Mouse (Mus musculus): ENCODE results near the gene Th.

The Th gene

DNA sequence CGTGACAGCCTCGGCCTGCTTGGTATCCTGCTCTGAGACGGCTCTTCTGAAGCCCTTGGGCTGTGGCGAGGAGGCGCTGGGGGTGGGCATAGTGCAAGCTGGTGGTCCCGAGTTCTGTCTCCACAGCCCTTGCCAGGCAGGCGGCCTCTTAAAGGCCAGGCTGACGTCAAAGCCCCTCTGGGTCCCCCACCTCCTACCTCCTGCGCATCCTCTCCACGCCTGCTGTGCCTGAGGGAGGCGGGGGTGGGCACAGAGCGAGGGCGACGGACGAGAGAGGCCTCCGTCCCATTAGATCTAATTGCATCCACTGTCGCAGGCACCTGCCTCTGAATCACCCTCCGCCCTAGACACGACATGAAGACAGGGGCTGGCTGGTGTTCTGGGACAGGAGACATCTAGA lies 31.1 kb downstream of the Th start:
- DNase-seq = no peak

DNA sequence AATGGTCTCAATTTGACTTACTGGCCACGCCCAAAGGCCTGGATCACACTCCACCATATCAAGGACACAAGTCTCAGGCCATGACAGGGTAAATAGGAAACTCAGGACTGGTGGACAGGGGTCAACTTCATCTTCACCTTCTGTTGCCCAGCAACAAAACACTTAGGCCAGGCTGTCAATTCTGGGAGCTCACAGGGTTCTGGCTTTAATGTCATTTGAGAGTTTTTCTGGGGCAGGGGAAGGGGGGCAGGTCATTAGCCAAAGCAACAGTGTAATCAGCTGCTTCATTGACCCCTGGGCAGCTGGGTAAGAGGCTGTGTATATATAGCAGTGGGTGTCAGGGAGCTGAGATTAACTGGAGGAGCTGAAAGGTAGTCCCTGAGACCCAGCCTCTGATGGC lies 33.5 kb downstream of the Th start:
- DNase-seq = no peak

DNA sequence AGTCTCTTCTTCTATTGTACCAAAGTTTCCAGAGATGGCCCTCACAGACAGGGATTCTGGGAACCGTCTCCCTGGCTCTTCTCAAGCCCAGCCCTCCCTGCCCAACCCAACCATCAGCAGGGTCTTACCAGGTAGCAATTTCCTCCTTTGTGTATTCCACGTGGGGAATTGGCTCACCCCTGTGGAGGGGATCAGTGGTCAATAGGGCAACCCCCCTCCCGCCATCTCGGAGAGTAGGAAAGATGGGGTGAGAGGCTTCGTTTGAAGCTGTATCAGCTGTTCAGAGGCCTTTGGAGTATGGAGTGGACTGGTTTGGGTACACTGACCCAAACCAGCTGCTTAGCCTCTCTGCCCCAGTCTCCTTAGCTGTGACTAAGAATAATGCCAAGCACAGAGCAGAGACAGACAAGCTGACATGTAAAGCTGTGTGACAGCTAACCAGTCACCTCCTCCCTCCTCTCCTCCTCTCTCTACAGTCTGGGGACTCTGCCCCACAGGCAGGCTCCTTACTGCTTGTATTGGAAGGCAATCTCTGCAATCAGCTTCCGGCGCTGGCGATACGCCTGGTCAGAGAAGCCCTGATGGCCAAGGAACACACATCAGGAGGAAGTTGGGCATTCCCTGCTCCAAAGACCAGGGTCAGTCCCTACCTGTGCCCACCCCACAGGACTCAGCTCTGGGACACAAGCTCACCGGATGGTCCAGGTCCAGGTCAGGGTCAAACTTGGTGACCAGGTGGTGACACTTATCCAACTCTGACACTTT lies 34.8 kb downstream of the Th start:
- no peak for DNase-seq

DNA sequence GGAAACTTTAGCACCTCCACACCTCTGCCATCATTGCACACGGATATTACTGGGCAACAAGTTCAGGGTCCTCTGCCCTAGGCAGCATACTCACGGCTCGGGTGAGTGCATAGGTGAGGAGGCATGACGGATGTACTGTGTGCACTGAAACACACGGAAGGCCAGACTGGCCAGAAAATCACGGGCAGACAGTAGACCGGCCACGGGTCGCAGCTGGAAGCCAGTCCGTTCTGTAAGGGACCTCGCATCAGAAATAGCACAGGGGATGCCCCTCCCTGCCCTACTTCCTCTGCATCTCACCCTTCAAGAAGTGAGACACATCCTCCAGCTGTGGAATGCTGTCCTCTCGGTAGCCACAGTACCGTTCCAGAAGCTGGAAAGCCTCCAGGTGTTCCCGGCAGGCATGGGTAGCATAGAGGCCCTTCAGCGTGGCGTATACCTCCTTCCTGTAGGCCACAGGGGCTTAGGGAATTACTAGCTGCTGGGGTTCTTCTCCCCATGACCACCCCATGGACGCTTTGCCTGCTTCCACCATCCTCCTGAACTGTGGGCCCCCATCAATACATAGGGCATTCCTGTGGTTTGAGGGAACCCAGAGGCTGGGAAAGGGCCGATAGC lies 35.6 kb downstream of the Th start:
- no peak for DNase-seq

DNA sequence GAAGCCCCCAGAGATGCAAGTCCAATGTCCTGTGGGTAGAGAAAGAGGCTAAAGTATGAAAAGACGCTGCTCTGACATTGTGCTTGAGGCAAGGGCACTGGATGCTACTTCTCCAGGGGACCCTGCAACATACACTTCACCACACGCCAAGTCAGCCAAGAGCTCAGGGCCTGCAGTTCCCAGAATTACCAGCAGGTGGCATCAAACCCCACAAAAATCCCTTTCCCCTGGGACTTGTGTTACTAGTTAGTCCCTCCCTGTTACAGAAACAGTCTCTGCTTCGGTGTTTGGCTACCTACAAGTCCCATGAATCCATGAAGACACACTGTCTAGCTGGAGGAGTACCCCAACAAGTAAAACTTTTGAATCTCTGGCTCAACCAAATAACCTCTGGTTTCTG lies 36.3 kb downstream of the Th start:
- peak; percentile 90 for DNase-seq

DNA sequence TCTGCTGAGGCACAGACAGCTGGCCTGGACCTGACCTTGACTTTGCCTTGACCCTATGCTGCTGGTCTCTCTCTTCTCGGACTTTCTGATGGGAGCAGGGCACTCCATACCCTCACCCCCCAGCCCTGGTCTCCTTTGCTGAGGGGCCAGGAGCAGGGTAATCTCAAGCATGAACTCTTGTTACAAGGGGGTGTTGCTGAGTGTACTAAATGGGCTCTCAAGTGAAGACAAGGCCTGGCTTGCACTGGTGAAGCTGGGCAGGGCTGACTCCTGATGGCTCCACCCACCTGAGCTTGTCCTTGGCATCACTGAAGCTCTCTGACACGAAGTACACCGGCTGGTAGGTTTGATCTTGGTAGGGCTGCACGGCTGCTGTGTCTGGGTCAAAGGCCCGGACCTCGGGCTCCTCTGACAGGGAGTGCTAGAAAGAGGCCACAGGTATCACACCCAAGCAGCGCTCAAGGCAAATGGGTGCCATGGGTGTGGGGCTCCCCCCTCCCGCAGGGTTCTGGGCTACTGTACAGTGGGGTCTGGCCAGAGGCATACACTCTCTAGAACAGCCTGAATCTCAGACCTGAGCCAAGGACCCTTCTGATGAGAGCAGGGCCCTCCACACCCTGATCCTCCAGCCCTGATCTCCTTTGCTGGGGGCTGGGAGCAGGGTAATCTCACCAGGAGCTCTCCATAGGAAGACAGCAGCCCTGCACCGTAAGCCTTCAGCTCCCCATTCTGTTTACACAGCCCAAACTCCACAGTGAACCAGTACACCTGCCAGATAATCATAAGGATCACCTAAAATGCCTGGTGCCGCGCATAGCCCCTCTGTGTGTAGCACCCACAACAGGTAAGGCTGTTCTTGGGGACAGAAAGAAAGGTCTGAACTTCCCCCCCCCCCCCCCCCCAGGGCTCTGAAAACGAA lies 36.9 kb downstream of the Th start:
- no peak for DNase-seq

DNA sequence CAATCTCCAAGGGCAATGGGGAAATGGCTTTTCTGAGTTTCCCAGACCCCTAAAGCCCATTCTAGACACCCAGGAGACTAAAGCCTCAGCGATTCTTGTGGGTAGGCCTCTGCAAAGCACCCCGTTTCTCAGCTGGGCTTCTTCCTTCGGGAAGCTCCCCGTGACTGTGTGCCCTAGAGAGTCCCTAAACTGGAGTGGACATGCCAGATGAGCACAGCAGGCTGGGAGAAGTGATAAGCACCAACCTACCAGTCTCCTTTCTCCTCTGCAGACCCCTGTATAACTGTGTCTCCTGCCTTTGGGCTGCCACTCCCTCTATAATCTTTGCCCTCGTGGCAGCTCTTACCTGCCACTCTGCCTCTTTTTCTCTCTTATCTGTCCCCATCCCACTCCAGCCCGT lies 37.6 kb downstream of the Th start:
- no peak for DNase-seq

DNA sequence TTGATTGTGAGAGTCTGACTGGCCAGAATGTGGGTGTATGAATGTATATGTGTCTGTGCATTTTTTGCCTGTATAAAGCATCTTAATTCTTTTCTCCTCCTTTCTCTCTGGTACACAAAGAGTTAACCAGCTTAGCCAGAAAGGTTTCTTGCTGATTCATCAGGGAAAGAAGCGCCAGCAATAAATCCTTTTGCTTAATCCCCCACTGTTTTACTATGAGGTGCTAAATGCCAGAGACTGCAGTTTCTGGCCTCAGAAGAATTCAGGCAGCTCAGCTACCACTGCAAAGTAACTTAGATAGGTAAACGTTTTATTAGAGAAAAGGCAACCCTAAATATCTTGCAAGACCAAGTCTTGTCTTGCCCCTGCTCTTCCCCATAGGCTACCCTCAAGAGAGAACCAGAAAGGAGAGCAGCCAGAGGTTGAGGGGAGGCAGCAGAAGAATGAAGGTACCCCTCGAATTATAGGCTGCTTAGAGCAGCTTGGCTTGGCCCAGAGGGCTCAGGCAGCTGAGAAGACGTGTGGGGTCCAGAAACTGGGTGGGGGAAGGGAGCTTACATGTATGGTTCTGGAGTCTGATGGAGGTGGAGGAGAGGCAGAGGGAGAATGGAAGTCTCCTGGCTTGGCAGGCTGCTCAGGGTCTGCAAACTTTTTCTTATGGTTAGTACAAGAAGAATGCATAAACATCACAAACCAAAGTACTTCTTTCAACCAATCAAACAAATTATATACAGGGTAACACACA lies 61.3 kb downstream of the Th start:
- no peak for DNase-seq

DNA sequence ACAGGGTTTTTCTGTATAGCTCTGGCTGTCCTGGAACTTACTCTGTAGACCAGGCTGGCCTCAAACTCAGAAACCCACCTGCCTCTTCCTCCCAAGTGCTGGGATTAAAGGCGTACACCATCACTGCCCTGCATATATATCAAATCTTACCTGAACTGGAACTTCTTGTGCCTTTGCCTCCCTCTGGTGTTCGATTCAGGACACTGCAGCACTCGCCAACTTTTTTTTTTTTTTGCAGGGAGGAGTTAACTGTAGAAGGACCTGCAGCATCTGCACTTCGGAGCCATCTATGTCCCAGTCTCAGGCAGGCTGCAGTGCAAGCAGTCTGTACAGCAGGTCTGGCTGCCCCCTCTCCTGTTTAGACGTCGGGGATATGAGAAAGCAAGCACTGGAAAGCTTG lies 80.2 kb downstream of the Th start:
- DNase-seq = peak; percentile 23 to 31
